Mouse (Mus musculus): ENCODE data around the gene Tmem109.

DNA sequence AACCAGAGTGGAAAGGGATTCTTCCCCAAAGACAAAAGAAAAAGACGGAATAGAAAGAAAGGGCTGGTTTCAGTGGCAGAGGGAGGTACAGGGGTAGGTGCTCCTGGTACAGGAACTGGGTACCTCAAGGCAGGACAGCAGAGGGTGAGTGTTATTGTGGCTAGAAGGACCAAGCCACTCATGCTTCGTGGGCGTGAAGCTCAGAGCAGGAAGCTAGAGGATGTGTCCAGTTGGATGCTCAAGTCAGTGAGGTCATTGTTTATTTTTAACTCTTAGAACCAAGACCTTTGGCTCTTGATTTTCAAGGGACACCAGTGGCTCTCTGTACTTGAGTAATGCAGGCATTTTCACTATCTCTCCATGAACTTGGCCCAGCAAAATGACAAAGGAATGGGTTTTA, 49.8 kb downstream of the Tmem109 start:
- TF ChIP-seq POLR2A (IDR thresholded peaks at IDR 0.05; ENCODE audit: insufficient read depth, low read depth, low read length) (no peak), CTCF (IDR thresholded peaks at IDR 0.05) (no peak)
